Mouse (Mus musculus): Measurements from ENCODE around the gene Med15. TPM values are rescaled to one million over a fixed set of nuclear protein-coding genes. Genes with fewer than 3 reads are reported as not detected.
"Not testable (repeated sequence)": the region's sequence is repeated elsewhere in the genome, so short reads cannot be mapped to it uniquely, and the experiment has no call there.

The Med15 gene
- polyA plus RNA-seq, 1 experiment from 2014 or later = 53.3 TPM

DNA sequence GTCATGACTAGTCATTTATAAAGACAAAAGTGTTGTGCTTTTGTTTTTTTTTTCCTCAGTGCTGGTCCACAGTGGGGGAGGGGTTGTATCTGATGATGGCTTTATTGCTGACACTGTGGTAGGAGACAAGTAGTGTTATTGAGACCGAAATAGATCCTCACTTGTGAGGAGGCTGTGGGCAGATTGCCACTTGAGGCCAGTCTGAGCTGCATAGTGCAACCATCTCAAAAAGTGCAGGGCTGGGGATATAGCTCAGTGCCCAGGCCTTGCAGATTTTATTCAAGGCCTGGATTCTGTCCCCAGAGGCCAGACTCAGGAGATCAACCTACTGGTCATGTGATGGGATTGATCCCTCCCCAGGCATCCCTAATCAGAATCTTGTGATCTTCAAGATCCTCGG is 95.8 kb downstream of the Med15 start:
- Histone ChIP-seq H3K9me3 (no peaks in the 10 kb centered on the region), H3K27me3 (no peaks in the 10 kb centered on the region), H3K4me3 (no peak overlapping the region), H3K4me1 (no peaks in the 10 kb centered on the region), H3K27ac (no peak overlapping the region), H3K4me2 (no peak overlapping the region), H3K9ac (no peak overlapping the region), H3K36me3 (peaks cover 88% of the 10 kb centered on the region)
- 89% methylated on average over 2 of the region's 2 CpGs for WGBS
- ATAC-seq (ENCODE audit: insufficient number of reproducible peaks, insufficient read depth, low FRiP score, low TSS enrichment, low read depth) = no peak

GRCm38 (mm10) chr16:17633481-17634181 is 99.1 kb downstream of the Med15 start:
- peaks cover 89% of the 10 kb centered on the region for H3K36me3 ChIP-seq
- WGBS = 73% methylated on average over 8 of the region's 8 CpGs
- H3K4me3 ChIP-seq = no peak overlapping the region
- no peak overlapping the region for H3K4me2 ChIP-seq
- no peaks in the 10 kb centered on the region for H3K27me3 ChIP-seq
- no peaks in the 10 kb centered on the region for H3K4me1 ChIP-seq
- no peak overlapping the region for H3K9ac ChIP-seq
- ATAC-seq (ENCODE audit: insufficient number of reproducible peaks, insufficient read depth, low FRiP score, low TSS enrichment, low read depth) = no peak
- no peaks in the 10 kb centered on the region for H3K9me3 ChIP-seq
- H3K27ac ChIP-seq = no peak overlapping the region

DNA sequence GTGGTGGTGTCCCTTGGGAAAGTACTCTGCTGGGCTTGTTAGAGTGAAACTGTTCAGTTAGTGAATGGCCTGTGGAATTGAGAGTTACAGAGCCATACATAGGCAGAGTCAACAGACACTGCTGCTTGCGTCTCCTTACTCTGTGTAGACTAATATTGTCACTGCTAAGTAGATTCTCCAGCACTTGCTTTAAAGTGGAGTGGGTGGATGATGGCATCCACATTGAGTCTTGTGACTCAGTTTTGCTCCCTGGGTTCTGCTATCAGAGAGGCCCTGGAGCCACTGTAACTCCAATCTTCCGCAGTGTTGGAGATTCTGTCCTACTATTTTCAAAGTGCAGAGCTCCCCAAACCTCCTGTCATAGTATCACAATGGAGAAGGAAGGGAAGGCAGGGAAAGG is 100.1 kb downstream of the Med15 start:
- WGBS = 99% methylated on average over 2 of the region's 2 CpGs
- Histone ChIP-seq H3K9ac (no peak overlapping the region), H3K27me3 (no peaks in the 10 kb centered on the region), H3K4me2 (no peak overlapping the region), H3K9me3 (no peaks in the 10 kb centered on the region), H3K27ac (no peak overlapping the region), H3K4me3 (no peak overlapping the region), H3K36me3 (peaks cover 89% of the 10 kb centered on the region), H3K4me1 (no peaks in the 10 kb centered on the region)
- no peak for ATAC-seq (ENCODE audit: insufficient number of reproducible peaks, insufficient read depth, low FRiP score, low TSS enrichment, low read depth)

GRCm38 (mm10) chr16:17626269-17626555 is 106.5 kb downstream of the Med15 start:
- ATAC-seq (ENCODE audit: insufficient number of reproducible peaks, insufficient read depth, low FRiP score, low TSS enrichment, low read depth) = no peak
- Histone ChIP-seq H3K4me1 (no peaks in the 10 kb centered on the region), H3K36me3 (peaks cover 83% of the 10 kb centered on the region), H3K9me3 (no peaks in the 10 kb centered on the region), H3K9ac (no peak overlapping the region), H3K4me3 (no peak overlapping the region), H3K27ac (no peak overlapping the region), H3K27me3 (no peaks in the 10 kb centered on the region), H3K4me2 (no peak overlapping the region)
- WGBS = 91% methylated on average over 5 of the region's 5 CpGs

GRCm38 (mm10) chr16:17625488-17626268 is 107.0 kb downstream of the Med15 start:
- Histone ChIP-seq H3K27me3 (no peaks in the 10 kb centered on the region), H3K27ac (no peak overlapping the region), H3K4me3 (no peak overlapping the region), H3K4me2 (no peak overlapping the region), H3K9ac (no peak overlapping the region), H3K36me3 (peaks cover 80% of the 10 kb centered on the region), H3K9me3 (no peaks in the 10 kb centered on the region), H3K4me1 (peaks cover under 1% of the 10 kb centered on the region)
- no peak for ATAC-seq (ENCODE audit: insufficient number of reproducible peaks, insufficient read depth, low FRiP score, low TSS enrichment, low read depth)
- 72% methylated on average over 8 of the region's 8 CpGs for WGBS

- peaks cover 42% of the 10 kb centered on the region for H3K36me3 ChIP-seq
- no peak for ATAC-seq (ENCODE audit: insufficient number of reproducible peaks, insufficient read depth, low FRiP score, low TSS enrichment, low read depth)
- no peak overlapping the region for H3K4me3 ChIP-seq
- H3K27ac ChIP-seq = no peak overlapping the region
- H3K4me2 ChIP-seq = no peak overlapping the region
- WGBS = 88% methylated on average over 1 of the region's 1 CpGs
- peaks cover 14% of the 10 kb centered on the region for H3K4me1 ChIP-seq
- H3K27me3 ChIP-seq = no peaks in the 10 kb centered on the region
- no peak overlapping the region for H3K9ac ChIP-seq
- H3K9me3 ChIP-seq = no peaks in the 10 kb centered on the region
Measured at GRCm38 (mm10) chr16:17621936-17622335, 110.8 kb downstream of the Med15 start.

DNA sequence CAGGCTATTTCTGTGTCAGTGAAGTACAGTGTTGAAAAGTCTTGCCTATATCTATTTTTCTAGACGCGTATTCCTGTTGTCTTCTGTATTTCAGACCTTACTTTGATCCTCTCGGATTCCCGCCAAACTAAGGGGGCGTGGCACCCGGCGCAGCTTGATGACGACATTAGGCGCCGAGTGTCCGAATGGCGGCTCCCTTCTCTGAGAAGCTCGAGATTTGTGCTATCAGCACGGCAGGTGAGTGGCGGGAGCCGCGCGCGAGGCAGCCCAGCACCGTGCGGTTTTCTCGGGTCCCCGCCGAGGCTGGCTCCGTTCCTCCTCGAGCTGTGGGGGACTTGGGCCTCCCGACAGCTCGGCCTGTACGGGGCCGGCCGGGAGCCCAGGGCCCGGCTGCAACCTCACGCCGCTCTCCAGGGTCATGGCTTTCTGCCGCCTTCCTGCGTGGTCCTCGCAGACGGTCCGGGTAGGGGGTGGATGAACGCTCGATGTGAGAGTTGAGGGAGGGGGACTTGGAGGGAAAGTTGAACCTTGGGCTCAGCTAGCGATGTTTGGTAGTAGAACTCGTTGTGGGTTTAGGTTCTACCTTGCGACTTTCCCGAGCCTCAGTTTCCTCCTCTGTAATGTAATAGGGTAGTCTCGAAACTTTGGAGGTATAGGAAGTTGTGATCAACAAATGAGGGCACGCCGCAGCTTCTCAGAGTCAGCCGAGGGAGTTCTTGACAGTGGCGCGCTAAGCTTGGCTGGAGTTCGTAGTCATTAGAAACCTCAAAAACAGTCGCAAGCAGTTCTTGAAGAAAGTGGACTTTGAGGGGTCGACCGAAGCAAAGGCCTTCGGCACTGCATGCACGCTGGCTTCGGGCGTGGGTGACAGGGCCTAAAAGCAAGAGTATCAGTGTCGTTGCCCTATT is 113.2 kb downstream of the Med15 start, which contains the start of gene Smpd4:
Gene Smpd4 (plus strand): TSS at position 157 of the 908 bp plus-strand sequence.
- peaks cover 14% of the 10 kb centered on the region for H3K4me1 ChIP-seq
- H3K27ac ChIP-seq = no peak within 1 kb of the TSS
- ATAC-seq (ENCODE audit: insufficient number of reproducible peaks, insufficient read depth, low FRiP score, low TSS enrichment, low read depth) = peak; percentile 69
- peak within 1 kb of the TSS; percentile 94 for H3K9ac ChIP-seq
- H3K9me3 ChIP-seq = no peaks in the 10 kb centered on the region
- H3K27me3 ChIP-seq = no peaks in the 10 kb centered on the region
- H3K4me2 ChIP-seq = peak within 1 kb of the TSS; percentile 87
- peak within 1 kb of the TSS; percentile 98 for H3K4me3 ChIP-seq
- peaks cover 19% of the 10 kb centered on the region for H3K36me3 ChIP-seq
- 2% methylated on average over 60 of the region's 60 CpGs for WGBS

DNA sequence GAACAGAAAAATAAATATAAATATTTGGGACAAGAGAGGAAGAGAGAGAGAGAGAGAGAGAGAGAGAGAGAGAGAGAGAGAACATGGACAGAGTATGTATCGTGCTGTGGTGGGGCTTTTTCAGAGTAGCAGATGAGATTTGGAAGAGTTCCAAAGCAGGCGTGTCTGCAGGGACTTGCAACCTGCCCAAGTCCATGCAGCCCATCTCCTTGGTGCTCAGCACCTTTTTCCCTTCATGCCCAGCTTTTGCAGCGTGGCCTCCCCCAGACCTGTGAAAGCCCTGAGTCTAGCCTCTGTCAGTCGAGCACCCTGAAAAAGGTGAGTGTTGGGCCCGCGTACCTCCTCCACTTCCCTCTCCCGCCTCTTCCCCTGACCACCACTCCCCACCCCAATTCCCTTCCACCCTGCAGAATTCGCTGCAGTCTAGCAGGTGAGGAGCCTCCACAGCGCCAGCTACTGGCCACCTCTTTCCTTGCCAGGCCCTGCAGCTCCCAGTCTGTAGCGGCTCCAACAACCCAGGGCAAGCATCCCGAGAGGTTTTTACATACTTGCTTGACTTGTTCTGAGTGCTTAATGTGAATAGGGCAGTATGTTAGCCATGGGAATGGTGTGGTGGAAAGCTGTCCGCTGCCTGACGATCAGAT is 114.6 kb downstream of the Med15 start:
- Histone ChIP-seq H3K27ac (no peak overlapping the region), H3K4me1 (peaks cover 14% of the 10 kb centered on the region), H3K4me2 (peak overlapping the region; percentile 36), H3K27me3 (no peaks in the 10 kb centered on the region), H3K36me3 (peaks cover 19% of the 10 kb centered on the region), H3K4me3 (no peak overlapping the region), H3K9ac (no peak overlapping the region), H3K9me3 (no peaks in the 10 kb centered on the region)
- WGBS = 18% methylated on average over 13 of the region's 13 CpGs
- ATAC-seq (ENCODE audit: insufficient number of reproducible peaks, insufficient read depth, low FRiP score, low TSS enrichment, low read depth) = 0 out of 2 replicates have a peak, but pooled peaks have one; percentile 20

- H3K27me3 ChIP-seq = no peaks in the 10 kb centered on the region
- H3K27ac ChIP-seq = no peak overlapping the region
- H3K9ac ChIP-seq = no peak overlapping the region
- H3K36me3 ChIP-seq = 0 out of 2 replicates have a peak, but pooled peaks cover 2% of the 10 kb centered on the region
- ATAC-seq (ENCODE audit: insufficient number of reproducible peaks, insufficient read depth, low FRiP score, low TSS enrichment, low read depth) = no peak
- H3K4me1 ChIP-seq = peaks cover 14% of the 10 kb centered on the region
- no peak overlapping the region for H3K4me2 ChIP-seq
- no peaks in the 10 kb centered on the region for H3K9me3 ChIP-seq
- 78% methylated on average over 5 of the region's 5 CpGs for WGBS
- H3K4me3 ChIP-seq = no peak overlapping the region
Measured at GRCm38 (mm10) chr16:17616212-17616611, 116.5 kb downstream of the Med15 start.

DNA sequence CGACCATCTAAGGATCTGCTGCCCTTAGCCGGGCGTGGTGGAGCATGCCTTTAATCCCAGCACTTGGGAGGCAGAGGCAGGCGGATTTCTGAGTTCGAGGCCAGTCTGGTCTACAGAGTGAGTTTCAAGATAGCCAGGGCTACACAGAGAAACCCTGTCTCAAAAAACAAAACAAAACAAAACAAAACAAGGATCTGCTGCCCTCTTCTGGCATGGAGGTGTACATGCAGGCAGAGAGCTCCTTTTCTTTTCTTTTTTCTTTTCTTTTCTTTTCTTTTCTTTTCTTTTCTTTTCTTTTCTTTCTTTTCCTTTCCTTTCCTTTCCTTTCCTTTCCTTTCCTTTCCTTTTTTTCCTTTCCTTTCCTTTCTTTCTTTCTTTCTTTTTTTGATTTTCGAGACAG is 118.0 kb downstream of the Med15 start:
- H3K4me3 ChIP-seq; H3K9me3 ChIP-seq; H3K9ac ChIP-seq; H3K4me1 ChIP-seq; H3K36me3 ChIP-seq; H3K27me3 ChIP-seq; ATAC-seq (ENCODE audit: insufficient number of reproducible peaks, insufficient read depth, low FRiP score, low TSS enrichment, low read depth); H3K4me2 ChIP-seq; H3K27ac ChIP-seq: not testable (repeated sequence)
- 90% methylated on average over 6 of the region's 6 CpGs for WGBS

DNA sequence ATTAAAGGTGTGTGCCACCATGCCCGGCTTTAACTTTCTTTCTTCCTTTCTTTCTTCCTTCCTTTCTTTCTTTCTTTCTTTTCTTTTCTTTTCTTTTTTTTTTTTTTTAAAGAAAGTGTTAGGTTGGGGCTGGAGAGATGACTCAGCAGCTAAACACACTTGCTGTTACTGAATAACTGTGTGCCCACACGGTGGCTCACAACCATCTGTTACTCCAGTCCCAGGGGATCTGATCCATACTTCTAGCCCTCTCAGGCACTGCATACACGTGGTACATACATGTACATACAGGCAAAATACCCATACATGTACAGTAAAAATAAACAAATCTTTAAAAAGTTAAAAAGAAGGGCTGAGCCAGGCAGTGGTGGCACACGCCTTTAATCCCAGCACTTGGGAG is 121.3 kb downstream of the Med15 start:
- no peaks in the 10 kb centered on the region for H3K27me3 ChIP-seq
- 70% methylated on average over 4 of the region's 4 CpGs for WGBS
- H3K4me1 ChIP-seq = no peaks in the 10 kb centered on the region
- ATAC-seq (ENCODE audit: insufficient number of reproducible peaks, insufficient read depth, low FRiP score, low TSS enrichment, low read depth) = no peak
- no peak overlapping the region for H3K4me2 ChIP-seq
- no peak overlapping the region for H3K9ac ChIP-seq
- no peaks in the 10 kb centered on the region for H3K9me3 ChIP-seq
- no peaks in the 10 kb centered on the region for H3K36me3 ChIP-seq
- no peak overlapping the region for H3K4me3 ChIP-seq
- no peak overlapping the region for H3K27ac ChIP-seq

Data from embryonic facial prominence, embryonic 13.5 days (tissue).